Mouse (Mus musculus) G1E (cell line): ENCODE measurements around the gene Apoa5. TPM values are rescaled to one million over a fixed set of nuclear protein-coding genes. Genes with fewer than 3 reads are reported as not detected.
A peak's percentile ranks its signal among the peaks of the same experiment; 100 is the strongest.

Experiments used
- ATAC-seq: 2 replicates; pipeline ENCODE4 v1.8.0; 2016; ENCODE audit warnings: mild to moderate bottlenecking; ENCODE audit not compliant: insufficient number of reproducible peaks, poor library complexity, low FRiP score, severe bottlenecking; ENCODE audit errors: extremely low read depth
- DNase-seq: peaks from one replicate; pipeline ENCODE4 v3.0.0; 2012; ENCODE audit warnings: low spot score
- H3K27me3 ChIP-seq: 2 replicates; pipeline ENCODE4 v1.6.1; 2012; ENCODE audit warnings: mild to moderate bottlenecking, low read length, inconsistent platforms; ENCODE audit not compliant: insufficient read depth
- H3K36me3 ChIP-seq: replicated peaks from 2 replicates; pipeline ENCODE3; 2012; ENCODE audit warnings: mild to moderate bottlenecking, inconsistent platforms
- H3K4me1 ChIP-seq: 2 replicates; pipeline ENCODE4 v1.6.1; 2012; ENCODE audit warnings: low read depth, low read length, inconsistent platforms, mixed read lengths; ENCODE audit not compliant: insufficient read depth
- H3K4me3 ChIP-seq: 2 replicates; pipeline ENCODE4 v1.5.1; 2012; ENCODE audit warnings: low read depth, mild to moderate bottlenecking, inconsistent platforms, low read length, moderate library complexity, mixed read lengths
- H3K9me3 ChIP-seq: replicated peaks from 2 replicates; pipeline ENCODE4 v1.6.1; 2012; ENCODE audit warnings: inconsistent platforms
- CTCF ChIP-seq: IDR thresholded peaks from 2 replicates; pipeline ENCODE4 v1.5.1; 2012; ENCODE audit warnings: low read depth, low read length, inconsistent platforms, mixed read lengths
- GATA1 ChIP-seq: IDR thresholded peaks from 2 replicates; pipeline ENCODE4 v1.6.1; 2012; ENCODE audit warnings: borderline replicate concordance, low read length, inconsistent platforms, mixed read lengths
- GATA2 ChIP-seq: IDR thresholded peaks from 2 replicates; pipeline ENCODE4 v1.6.1; 2012; ENCODE audit warnings: low read depth, low read length, inconsistent platforms, borderline replicate concordance
- POLR2AphosphoS5 ChIP-seq: IDR thresholded peaks from 2 replicates; pipeline ENCODE4 v1.6.1; 2012; ENCODE audit warnings: low read depth, low read length, inconsistent platforms; ENCODE audit not compliant: insufficient replicate concordance
- TAL1 ChIP-seq: conservative IDR thresholded peaks from 2 replicates; pipeline ENCODE4 v1.6.1; 2012; ENCODE audit warnings: low read depth, low read length, inconsistent platforms, mixed read lengths
- polyA plus RNA-seq: library from polyadenylated mRNA; stranded (reverse); fragments of >175 nt; gene quantifications from 2 replicates; pipeline ENCODE4 v1.2.3, GENCODE M21; 2012
- total RNA-seq, 2 experiments: library from RNA; stranded (forward) in 1 of 2; stranded (reverse) in 1 of 2; fragments of 200-1000 nt in 1 of 2; fragments of >200 nt in 1 of 2; fragmentation: Nextera tagmentation in 1 of 2; gene quantifications; 2 replicates each; pipeline ENCODE4 v1.2.3; 2014 to 2017

The Apoa5 gene
- total and polyA plus RNA-seq, 3 experiments, result 0.16 TPM; not detected in 2

DNA sequence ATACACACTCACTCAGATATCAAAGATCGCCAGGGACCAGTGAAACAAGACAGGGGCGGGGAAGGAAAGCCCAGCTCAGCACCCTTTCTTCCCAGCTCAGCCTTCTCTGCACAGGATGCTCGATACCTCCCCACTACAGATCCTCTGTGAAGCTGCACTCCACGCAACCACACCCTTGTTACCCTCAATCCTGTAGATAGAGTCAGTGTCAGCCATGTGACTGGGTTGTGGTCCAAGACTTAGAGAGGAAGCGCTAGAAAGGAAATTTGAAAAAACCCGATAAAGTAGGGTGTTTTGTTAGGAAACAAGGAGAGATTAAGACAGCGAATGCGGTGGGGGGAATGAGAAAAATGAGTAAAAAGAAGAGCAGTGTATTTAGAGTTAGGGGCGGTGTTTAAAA, 3.6 kb downstream of the Apoa5 start:
- Histone ChIP-seq H3K4me1 (peaks cover 43% of the 10 kb centered on the region), H3K36me3 (peaks cover 43% of the 10 kb centered on the region), H3K27me3 (peaks cover 34% of the 10 kb centered on the region), H3K9me3 (no peaks in the 10 kb centered on the region), H3K4me3 (peak overlapping the region; percentile 92; the same call in 1 of the 2 replicates)
- TF ChIP-seq GATA1 (no peak), CTCF (no peak), TAL1 (no peak), POLR2AphosphoS5 (no peak), GATA2 (no peak)
- DNase-seq, result peak; percentile 47
- no peak for ATAC-seq

DNA sequence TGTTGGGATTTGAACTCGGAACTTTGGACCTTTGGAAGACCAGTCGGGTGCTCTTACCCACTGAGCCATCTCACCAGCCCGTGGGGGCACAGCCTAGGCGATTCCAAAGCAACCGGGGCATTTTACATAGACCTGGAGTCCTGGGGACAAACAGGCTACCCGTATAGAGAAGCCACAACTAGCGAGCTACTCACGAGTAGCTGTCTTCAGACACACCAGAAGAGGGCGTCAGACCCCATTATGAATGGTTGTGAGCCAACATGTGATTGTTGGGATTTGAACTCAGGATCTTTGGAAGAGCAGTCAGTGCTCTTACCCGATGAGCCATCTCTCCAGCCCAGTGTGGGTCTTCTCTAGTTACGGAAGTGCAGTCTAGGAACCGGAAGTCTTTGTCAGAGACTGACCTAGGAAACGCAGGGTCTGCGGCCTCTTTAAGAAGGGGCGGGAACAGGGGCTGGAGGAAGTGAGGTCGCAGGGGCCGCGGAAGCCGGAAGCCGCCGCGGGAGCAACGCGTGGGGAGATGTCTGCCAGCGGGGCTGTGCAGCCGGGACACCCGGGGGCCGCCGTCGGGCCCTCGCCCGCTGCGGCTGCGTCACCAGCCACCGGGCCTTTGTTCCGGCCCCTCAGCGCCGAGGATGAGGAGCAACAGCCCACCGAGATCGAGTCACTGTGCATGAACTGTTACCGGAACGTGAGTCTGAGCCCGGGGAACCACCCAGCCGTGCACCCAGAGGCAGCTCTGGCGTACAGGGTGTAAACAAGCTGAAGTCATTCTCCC, 4.4 kb downstream of the Apoa5 start, which contains the start of gene Zpr1:
Gene Zpr1, plus strand, starts transcription at position 388 of the 778 bp plus-strand sequence.
- Histone ChIP-seq H3K9me3 (no peaks in the 10 kb centered on the region), H3K4me1 (peaks cover 42% of the 10 kb centered on the region), H3K27me3 (peaks cover 27% of the 10 kb centered on the region), H3K4me3 (peak within 1 kb of the TSS; percentile 92), H3K36me3 (peaks cover 51% of the 10 kb centered on the region)
- peak; percentile 98 for ATAC-seq
- peak; percentile 97 for DNase-seq
- TF ChIP-seq GATA1 (no peak), GATA2 (no peak), POLR2AphosphoS5 (no peak), TAL1 (no peak), CTCF (no peak)

DNA sequence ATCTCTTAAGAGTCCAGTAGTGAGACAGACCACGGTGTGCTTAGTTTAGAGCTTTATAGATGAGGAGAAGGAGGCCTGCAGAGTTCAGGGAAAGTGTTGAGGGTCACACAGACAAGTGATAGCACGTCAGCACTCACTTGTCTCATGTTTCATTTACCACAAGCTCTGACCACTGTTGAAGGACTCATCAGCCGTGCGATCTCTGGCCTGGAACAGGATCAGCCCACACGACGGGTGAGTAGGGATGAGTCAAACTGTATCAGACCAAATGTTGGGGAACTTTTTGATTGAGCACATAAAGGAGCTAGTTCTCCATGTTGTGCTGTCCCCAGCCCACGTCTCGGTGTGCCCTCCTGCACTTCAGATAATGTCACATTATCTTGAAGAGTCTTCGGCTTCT, 6.1 kb downstream of the Apoa5 start:
- ATAC-seq (no peak), DNase-seq (no peak)
- TF ChIP-seq POLR2AphosphoS5 (no peak), GATA2 (no peak), TAL1 (no peak), GATA1 (no peak)
- Histone ChIP-seq H3K9me3 (no peaks in the 10 kb centered on the region), H3K36me3 (peaks cover 66% of the 10 kb centered on the region), H3K27me3 (peaks cover 11% of the 10 kb centered on the region), H3K4me3 (peak overlapping the region; percentile 92; the same call in 1 of the 2 replicates), H3K4me1 (peaks cover 40% of the 10 kb centered on the region)

DNA sequence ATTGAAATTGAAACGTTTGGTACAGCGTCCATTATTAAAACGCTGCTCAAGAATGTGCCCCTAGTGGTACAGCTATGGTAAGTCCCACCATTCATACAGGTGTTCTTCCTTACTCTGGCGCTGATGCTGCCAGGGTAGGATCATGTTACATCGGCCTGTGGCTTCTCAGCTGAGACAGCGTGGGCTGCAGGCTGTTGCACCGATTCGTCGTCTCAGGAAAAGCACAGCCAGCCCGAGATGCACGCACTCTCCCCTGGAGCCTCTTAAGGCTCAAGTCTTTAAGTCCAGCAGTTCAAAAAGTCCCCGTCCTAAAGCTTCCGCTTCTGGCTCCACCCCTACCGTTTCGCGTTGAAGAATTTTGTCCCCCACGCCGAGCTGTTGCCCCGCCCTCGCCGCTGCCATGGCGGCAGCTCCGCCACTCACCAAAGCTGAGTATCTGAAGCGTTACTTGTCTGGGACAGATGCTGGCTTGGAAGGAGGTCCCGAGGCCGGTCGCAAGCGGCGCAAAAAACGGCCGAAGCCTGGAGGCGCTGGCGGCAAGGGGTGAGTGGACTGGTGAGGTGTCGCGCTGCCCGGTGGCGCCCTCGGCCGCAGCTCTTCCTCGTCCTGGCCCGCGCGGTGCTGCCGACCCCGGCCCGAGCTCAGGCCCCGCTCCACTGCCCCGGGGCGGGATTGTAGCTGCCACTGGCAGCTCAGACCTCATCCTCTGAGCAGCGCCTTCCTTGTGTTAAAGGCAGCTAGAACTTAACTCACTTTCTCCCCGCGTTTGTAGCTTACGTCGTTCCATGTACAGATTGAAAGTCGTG, 14.4 kb downstream of the Apoa5 start, which contains the start of gene Bud13:
Gene Bud13, plus strand, starts transcription at position 378 of the 806 bp plus-strand sequence.
- Histone ChIP-seq H3K4me3 (peak within 1 kb of the TSS; percentile 92), H3K9me3 (no peaks in the 10 kb centered on the region)
- TF ChIP-seq GATA2 (no peak), GATA1 (no peak), CTCF (peak; percentile 28; the same call in 1 of the 2 replicates), POLR2AphosphoS5 (no peak; the same call in 1 of the 2 replicates), TAL1 (no peak)

DNA sequence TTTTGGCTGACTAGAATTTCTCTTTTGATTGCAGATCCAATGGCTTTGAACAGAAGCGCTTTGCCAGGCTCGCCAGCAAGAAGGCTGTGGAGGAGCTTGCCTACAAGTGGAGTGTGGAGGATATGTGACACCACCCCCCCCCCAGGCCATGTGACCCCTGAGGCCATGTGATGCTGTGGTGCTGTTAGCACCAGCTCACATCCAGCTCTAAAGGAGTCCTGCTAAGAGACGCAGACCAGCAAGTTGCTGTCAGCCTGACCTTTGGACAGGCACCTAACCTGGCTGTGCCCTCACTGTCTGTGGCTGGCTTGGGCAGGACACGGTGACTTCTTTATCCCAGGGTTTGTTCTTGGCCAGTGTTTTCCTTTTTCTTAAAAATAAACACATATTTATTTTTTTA, 29.9 kb downstream of the Apoa5 start:
- Histone ChIP-seq H3K27me3 (no peaks in the 10 kb centered on the region), H3K4me1 (peaks cover 4% of the 10 kb centered on the region; the same call in 1 of the 2 replicates), H3K9me3 (no peaks in the 10 kb centered on the region), H3K4me3 (no peak overlapping the region), H3K36me3 (peaks cover 62% of the 10 kb centered on the region)
- ATAC-seq (no peak), DNase-seq (no peak)
- no peak for TF ChIP-seq GATA1
- no peak for TF ChIP-seq POLR2AphosphoS5

More for the DNA sequence above, 14.4 kb downstream of the Apoa5 start, which contains the start of gene Bud13:
- Histone ChIP-seq H3K36me3 (peaks cover 66% of the 10 kb centered on the region), H3K4me1 (peaks cover 27% of the 10 kb centered on the region), H3K27me3 (no peaks in the 10 kb centered on the region)
- ATAC-seq, result peak; percentile 86
- peak; percentile 89 for DNase-seq

DNA sequence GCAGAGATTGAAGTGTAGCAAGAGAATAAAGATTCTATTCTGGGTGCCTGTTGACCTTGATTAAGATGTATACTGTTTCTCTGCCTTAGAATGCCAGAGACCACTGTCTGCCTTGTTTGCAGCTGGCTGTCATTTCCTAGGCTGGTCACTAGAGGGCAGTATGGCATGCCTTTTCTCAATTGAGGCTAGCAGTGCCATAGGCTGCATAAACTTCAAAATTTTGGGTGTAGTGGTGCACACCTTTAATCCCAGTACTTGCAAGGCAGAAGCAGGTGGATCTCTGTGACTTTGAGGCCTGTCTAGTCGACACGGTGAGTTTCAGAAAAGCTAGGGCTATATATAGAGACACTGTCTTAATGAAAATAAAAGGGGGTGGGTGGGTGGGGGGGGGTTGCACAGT, 33.7 kb downstream of the Apoa5 start:
- peaks cover 29% of the 10 kb centered on the region for H3K36me3 ChIP-seq
- no peak overlapping the region for H3K4me3 ChIP-seq
- TF ChIP-seq TAL1 (no peak), GATA1 (no peak), CTCF (peak; percentile 99)
- peaks cover 23% of the 10 kb centered on the region for H3K27me3 ChIP-seq
- DNase-seq (peak; percentile 28), ATAC-seq (no peak)
- H3K9me3 ChIP-seq, result no peaks in the 10 kb centered on the region
- H3K4me1 ChIP-seq, result no peaks in the 10 kb centered on the region
